Mouse (Mus musculus) E14TG2a.4 (cell line): Measurements from ENCODE around the gene Cela3a.

ENCODE experiments used
- CTCF ChIP-seq: conservative IDR thresholded peaks from 2 replicates; pipeline ENCODE4 v1.5.1; 2014; ENCODE audit warnings: low read length
- NANOG ChIP-seq: IDR thresholded peaks from 2 replicates; pipeline ENCODE4 v1.6.1; 2014; ENCODE audit warnings: borderline replicate concordance, low read length, mixed read lengths
- POU5F1 ChIP-seq: IDR thresholded peaks from 2 replicates; pipeline ENCODE4 v1.6.1; 2014; ENCODE audit warnings: low read length, borderline replicate concordance

DNA sequence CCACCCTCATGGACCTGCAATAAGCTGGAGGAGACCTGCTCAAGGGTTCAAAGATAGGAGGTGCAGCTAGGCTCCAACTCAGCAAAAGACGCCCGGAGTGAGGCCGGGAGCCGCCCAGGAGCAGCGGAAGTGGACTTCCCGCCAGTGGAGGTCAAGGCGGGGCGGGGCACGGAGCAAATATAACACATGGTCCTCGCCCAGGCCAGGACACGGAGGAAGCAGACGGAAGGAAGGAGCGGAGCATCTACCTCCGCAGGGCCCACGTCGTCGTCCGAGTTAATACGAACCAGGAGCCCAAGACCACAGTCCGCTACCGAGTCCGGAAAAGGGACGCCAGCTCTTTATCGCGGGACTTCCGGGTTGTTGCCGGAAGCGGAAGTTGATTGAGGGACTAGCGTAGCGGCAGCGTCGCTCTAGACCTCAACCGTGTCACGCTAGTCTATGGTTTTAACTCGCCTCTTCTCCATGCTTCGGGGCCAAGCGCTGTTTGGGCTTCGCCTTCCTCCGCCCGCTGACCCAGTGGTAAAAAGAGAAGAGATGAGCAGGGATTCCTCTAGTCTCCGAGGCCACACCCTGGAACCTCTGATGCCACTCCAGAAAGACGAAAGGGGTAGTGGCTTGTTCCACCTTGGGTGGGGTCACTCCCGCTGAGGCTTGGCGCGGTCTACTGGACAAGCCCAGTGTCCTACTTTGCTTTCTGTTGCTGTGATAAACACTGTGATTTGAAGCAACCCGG, 21.4 kb downstream of the Cela3a start:
- no peak for TF ChIP-seq CTCF
- no peak for TF ChIP-seq POU5F1
- TF ChIP-seq NANOG = no peak
